Mouse (Mus musculus) intestine, embryonic 16.5 days (tissue): Measurements from ENCODE around the gene Rad50. TPM values are rescaled to one million over a fixed set of nuclear protein-coding genes. Genes with fewer than 3 reads are reported as not detected.

Experiments used
- polyA plus RNA-seq: library from polyadenylated mRNA; unstranded; fragments of >200 nt; fragmentation: Nextera tagmentation; extraction: Ambion mirVana; gene quantifications from 2 replicates; pipeline ENCODE4 v1.2.1, GENCODE M21; 2015

Rad50 gene
- polyA plus RNA-seq, 1 experiment from 2014 or later: 28.5 TPM

Other genes starting within 250 kb of the Rad50 start
- not detected in 2 replicates for gene Gm9837, start 236.8 kb downstream of the Rad50 start, polyA plus RNA-seq
- gene Gm9945, start 227.2 kb downstream of the Rad50 start, polyA plus RNA-seq: not detected in 2 replicates
- gene Sowaha, start 227.0 kb downstream of the Rad50 start, polyA plus RNA-seq: 0.31 and 0.32 TPM in 2 replicates
- gene Sept8, start 188.1 kb downstream of the Rad50 start, polyA plus RNA-seq: 18.2 and 18.4 TPM in 2 replicates
- 35.0 and 42.3 TPM in 2 replicates for gene Kif3a, start 139.9 kb downstream of the Rad50 start, polyA plus RNA-seq
- 0.35 and 0.47 TPM in 2 replicates for gene Il4, start 88.7 kb downstream of the Rad50 start, polyA plus RNA-seq
- gene Il13, start 72.6 kb downstream of the Rad50 start, polyA plus RNA-seq: not detected in 2 replicates
- gene Il5, start 13.5 kb upstream of the Rad50 start, polyA plus RNA-seq: not detected in 2 replicates
- gene Irf1, start 62.7 kb upstream of the Rad50 start, polyA plus RNA-seq: 52.9 and 58.7 TPM in 2 replicates
- 0.34 and 0.81 TPM in 2 replicates for gene Gm17334, start 65.9 kb upstream of the Rad50 start, polyA plus RNA-seq
- 1.7 and 2.4 TPM in 2 replicates for gene Gm12216, start 151.9 kb upstream of the Rad50 start, polyA plus RNA-seq
- 13.7 and 18.1 TPM in 2 replicates for gene Slc22a5, start 184.3 kb upstream of the Rad50 start, polyA plus RNA-seq